Mouse (Mus musculus): ENCODE measurements around the gene Gm47969.

Gm47969 gene

GRCm38 (mm10) chr1:83076190-83076917, 31.6 kb downstream of the Gm47969 start:
- DNase-seq = peak in 1 of 2 experiments; percentile 38

- no peak for DNase-seq
These were observed 32.3 kb downstream of the Gm47969 start for GRCm38 (mm10) chr1:83077016-83077415.

DNA sequence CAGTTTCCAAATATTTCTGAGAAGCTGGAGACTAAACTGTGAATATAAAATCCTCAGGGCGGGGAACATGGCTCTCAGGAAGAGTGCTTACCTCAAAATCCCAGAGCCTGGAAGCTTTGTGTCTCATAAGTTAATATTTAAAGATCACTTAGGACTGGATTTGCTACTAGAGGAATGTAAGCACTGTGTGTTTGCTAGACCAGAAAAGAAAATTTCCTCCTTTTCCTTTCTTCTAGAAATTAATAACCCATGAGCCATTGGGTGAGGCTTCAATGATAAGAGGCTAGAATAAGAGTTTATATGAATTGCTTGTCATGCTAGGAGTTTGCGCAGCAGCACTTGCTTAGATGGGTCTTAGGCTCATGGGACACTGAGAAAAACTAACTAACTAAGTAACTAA, 40.1 kb downstream of the Gm47969 start:
- no peak for DNase-seq

DNA sequence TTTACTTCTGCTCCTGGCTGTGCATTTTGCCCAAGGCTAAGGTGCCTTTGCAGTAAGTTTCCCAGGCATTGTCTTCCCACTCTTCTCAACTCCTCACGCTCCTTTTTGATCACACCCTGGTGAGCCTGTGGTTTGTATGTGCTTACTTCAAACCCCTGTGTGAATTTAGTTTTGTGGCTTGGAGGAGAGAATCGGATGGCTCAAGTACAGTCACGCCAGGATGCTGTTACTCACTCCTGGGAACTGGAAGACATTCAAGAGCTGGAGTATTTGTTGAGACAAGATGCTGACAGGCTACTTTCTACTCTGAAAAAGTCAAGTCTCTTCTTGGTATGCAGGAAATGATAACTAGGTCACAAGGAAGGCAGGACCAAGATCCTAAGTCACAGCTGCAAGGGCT, 46.5 kb downstream of the Gm47969 start:
- no peak for DNase-seq
